Comparison of ENCODE assay signal across 8 mouse cellular contexts in the genomic region with DNA sequence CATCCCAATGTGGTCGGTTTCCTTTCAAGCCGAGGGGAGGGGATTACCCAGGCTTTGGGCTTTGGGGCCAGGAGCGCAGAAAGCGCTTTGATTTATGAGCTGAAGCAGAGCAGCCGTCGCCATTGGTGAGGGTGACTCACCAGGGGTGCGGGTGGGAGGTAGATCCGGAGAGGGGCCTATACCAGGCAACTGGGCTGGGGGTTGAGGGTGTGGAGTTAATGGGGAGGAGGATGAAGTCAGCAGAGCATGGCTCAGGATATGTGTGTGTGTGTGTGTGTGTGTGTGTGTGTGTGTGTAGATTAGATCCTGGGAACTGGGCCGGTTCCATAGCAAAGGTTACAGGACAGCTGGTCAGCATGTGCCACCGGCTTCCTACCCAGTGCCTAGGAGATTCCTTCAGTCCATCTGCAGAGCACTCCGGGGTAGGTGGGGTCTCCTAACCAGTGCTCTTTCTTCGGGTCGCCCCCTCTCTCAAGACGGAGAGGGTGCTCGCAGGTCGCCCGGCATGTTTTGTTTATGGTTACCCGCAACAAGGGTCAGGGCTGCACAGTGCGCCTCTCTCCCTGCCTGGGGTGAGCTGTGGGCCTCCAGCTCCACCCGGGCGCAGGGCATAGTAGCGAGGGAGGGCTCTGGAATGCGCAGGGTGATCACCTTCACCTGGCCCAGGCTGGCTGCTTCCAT. TPM values are rescaled to one million over a fixed set of nuclear protein-coding genes. Genes with fewer than 3 reads are reported as not detected.
DNase-seq lines count a peak whose midpoint lies in the region; ATAC-seq lines count a peak whose summit lies in the region.

No protein-coding gene starts in this region.

- H3K9ac ChIP-seq in midbrain, embryonic 16.5 days (ENCODE audit: low read depth, low read length) = 0 out of 2 replicates have a peak overlapping the region, but pooled peaks have one; percentile 22

- peaks cover 49% of the 10 kb centered on the region for H3K27me3 ChIP-seq in megakaryocyte, embryonic 14.5 days (replicated peaks)
- H3K27me3 ChIP-seq in midbrain, embryonic 16.5 days (ENCODE audit: control insufficient read depth, insufficient read depth, low read depth, low read length) = peaks cover 4% of the 10 kb centered on the region

- H3K9me3 ChIP-seq in megakaryocyte, embryonic 14.5 days = no peaks in the 10 kb centered on the region
- no peaks in the 10 kb centered on the region for H3K9me3 ChIP-seq in midbrain, embryonic 16.5 days (replicated peaks; ENCODE audit: control insufficient read depth, low read length, poor library complexity, severe bottlenecking)

- WGBS in midbrain, embryonic 16.5 days = 5% methylated on average over 23 of the region's 23 CpGs

- peaks cover 58% of the 10 kb centered on the region for H3K4me1 ChIP-seq in megakaryocyte, embryonic 14.5 days
- peaks cover 8% of the 10 kb centered on the region for H3K4me1 ChIP-seq in midbrain, embryonic 16.5 days (ENCODE audit: control insufficient read depth, insufficient read depth, low read length)

- DNase-seq in adrenal gland, postnatal 4 days (ENCODE audit: low spot score in 2 of 2) = peak; percentile 4 to 21
- peak; percentile 15 for DNase-seq in gastrocnemius, postnatal 25 days
- DNase-seq in kidney, postnatal 14 days = peak; percentile 54
- DNase-seq in frontal cortex, postnatal 14 days (ENCODE audit: low spot score in 2 of 2) = no peak
- DNase-seq in thymus, adult 18-20 months = no peak

- peak overlapping the region; percentile 99 for H3K4me2 ChIP-seq in midbrain, embryonic 16.5 days (ENCODE audit: low read length)

- no peak for ATAC-seq in megakaryocyte, adult 5-6 weeks (ENCODE audit: poor library complexity, severe bottlenecking)
- ATAC-seq in midbrain, embryonic 16.5 days = no peak

- no peak overlapping the region for H3K27ac ChIP-seq in midbrain, embryonic 16.5 days (ENCODE audit: low read length)

- H3K4me3 ChIP-seq in megakaryocyte, embryonic 14.5 days (replicated peaks) = peak overlapping the region; percentile 97
- peak overlapping the region; percentile 15 for H3K4me3 ChIP-seq in midbrain, embryonic 16.5 days (ENCODE audit: low read depth, low read length)

- H3K36me3 ChIP-seq in megakaryocyte, embryonic 14.5 days (replicated peaks; ENCODE audit: low read length) = peaks cover 31% of the 10 kb centered on the region
- H3K36me3 ChIP-seq in midbrain, embryonic 16.5 days (ENCODE audit: control insufficient read depth, insufficient read depth, low read length) = no peaks in the 10 kb centered on the region

RNA-seq across cellular contexts. Expression of gene Six4, which starts 2.7 kb away (rescaled TPM):
- polyA plus RNA-seq in megakaryocyte, embryonic 14.5 days (2012; ENCODE audit: insufficient read depth, low replicate concordance) = 0.30 TPM in 1 of 2 replicates, not detected in the other
- not detected in 2 replicates for total RNA-seq in megakaryocyte, adult 5-6 weeks (2015)
- total RNA-seq in megakaryocyte, adult 5-6 weeks (2017) = 0.07 TPM in 1 of 2 replicates, not detected in the other
- 1 to 10 TPM; 2.9 to 3.7 TPM for total RNA-seq in adrenal gland, postnatal 4 days (2021)
- total RNA-seq in gastrocnemius, postnatal 25 days (2021) = 10 to 100 TPM; 12.3 to 13.2 TPM
- polyA plus RNA-seq in midbrain, embryonic 16.5 days (2015; fragmentation: Nextera tagmentation; extraction: Ambion mirVana) = 0.18 and 0.29 TPM in 2 replicates

RNA-seq across cellular contexts. Expression of gene Mnat1, which starts 12.9 kb away (rescaled TPM):
- 3.6 TPM in 1 of 2 replicates, not detected in the other for polyA plus RNA-seq in megakaryocyte, embryonic 14.5 days (2012; ENCODE audit: insufficient read depth, low replicate concordance)
- 11.0 and 17.1 TPM in 2 replicates for total RNA-seq in megakaryocyte, adult 5-6 weeks (2015)
- 14.4 and 20.5 TPM in 2 replicates for total RNA-seq in megakaryocyte, adult 5-6 weeks (2017)
- 10 to 100 TPM; 32.9 to 35.0 TPM for total RNA-seq in adrenal gland, postnatal 4 days (2021)
- 10 to 100 TPM; 16.1 to 17.2 TPM for total RNA-seq in gastrocnemius, postnatal 25 days (2021)
- 15.9 and 18.4 TPM in 2 replicates for polyA plus RNA-seq in midbrain, embryonic 16.5 days (2015; fragmentation: Nextera tagmentation; extraction: Ambion mirVana)

RNA-seq across cellular contexts. Expression of gene Six1, which starts 56.9 kb away (rescaled TPM):
- 2.6 and 8.1 TPM in 2 replicates for polyA plus RNA-seq in megakaryocyte, embryonic 14.5 days (2012; ENCODE audit: insufficient read depth, low replicate concordance)
- 0.04 and 0.11 TPM in 2 replicates for total RNA-seq in megakaryocyte, adult 5-6 weeks (2015)
- not detected in 2 replicates for total RNA-seq in megakaryocyte, adult 5-6 weeks (2017)
- total RNA-seq in adrenal gland, postnatal 4 days (2021) = 1 to 10 TPM; 4.0 to 5.6 TPM
- 10 to 100 TPM; 47.7 to 51.0 TPM for total RNA-seq in gastrocnemius, postnatal 25 days (2021)
- 0.41 and 0.62 TPM in 2 replicates for polyA plus RNA-seq in midbrain, embryonic 16.5 days (2015; fragmentation: Nextera tagmentation; extraction: Ambion mirVana)

Comparison
In these comparisons a context has a peak if more than half of its experiments do, and no peak if none do; other contexts are left out.
1. DNase-seq: peak in adrenal gland, postnatal 4 days (2 of 2), gastrocnemius, postnatal 25 days (single experiment) and kidney, postnatal 14 days (single experiment); none in frontal cortex, postnatal 14 days (0 of 2) and thymus, adult 18-20 months (0 of 2).
2. RNA of gene Six1, which starts 56.9 kb away (total RNA-seq): 47.7 to 51.0 TPM in gastrocnemius, postnatal 25 days; 4.0 to 5.6 TPM in adrenal gland, postnatal 4 days and 0.04 to 0.11 TPM in megakaryocyte, adult 5-6 weeks; every median in the first group is over 4 times any median in the second.